Mouse (Mus musculus) stomach, postnatal 0 days (tissue): ENCODE measurements around the gene Mcoln2. TPM values are rescaled to one million over a fixed set of nuclear protein-coding genes. Genes with fewer than 3 reads are reported as not detected.

Source experiments
- ATAC-seq: fragments of 200-750 bp; cut with Nextera tagmentation; 2 replicates; pipeline ENCODE4 v1.8.0; 2017; ENCODE audit not compliant: low FRiP score, low TSS enrichment
- DNase-seq: peaks from one replicate; pipeline ENCODE4 v3.0.0-alpha.2; 2016; ENCODE audit warnings: low spot score
- H3K27ac ChIP-seq: fragments of 300-500 bp; sonication (generic); replicated peaks from 2 replicates; pipeline ENCODE4 v1.5.1; 2014; ENCODE audit warnings: mild to moderate bottlenecking, control low read depth
- H3K27me3 ChIP-seq: fragments of 300-500 bp; sonication (generic); 2 replicates; pipeline ENCODE4 v1.6.1; 2014; ENCODE audit warnings: low read length; ENCODE audit not compliant: control insufficient read depth, insufficient read depth
- H3K36me3 ChIP-seq: fragments of 300-500 bp; sonication (generic); 2 replicates; pipeline ENCODE4 v1.6.1; 2014; ENCODE audit warnings: low read length, mixed read lengths; ENCODE audit not compliant: control insufficient read depth, insufficient read depth
- H3K4me1 ChIP-seq: fragments of 300-500 bp; sonication (generic); replicated peaks from 2 replicates; pipeline ENCODE4 v1.6.1; 2014; ENCODE audit warnings: antibody characterized with exemption; ENCODE audit not compliant: control insufficient read depth, insufficient read depth
- H3K4me2 ChIP-seq: fragments of 300-500 bp; sonication (generic); replicated peaks from 2 replicates; pipeline ENCODE4 v1.6.1; 2014; ENCODE audit warnings: low read depth, mild to moderate bottlenecking, control low read depth, moderate library complexity
- H3K4me3 ChIP-seq: fragments of 300-500 bp; sonication (generic); 2 replicates; pipeline ENCODE4 v1.5.1; 2014; ENCODE audit warnings: low read depth, low read length, control low read depth
- H3K9ac ChIP-seq: fragments of 300-500 bp; sonication (generic); 2 replicates; pipeline ENCODE4 v1.6.1; 2014; ENCODE audit warnings: mild to moderate bottlenecking, low read length, control low read depth, mixed read lengths
- H3K9me3 ChIP-seq: fragments of 300-500 bp; sonication (generic); 2 replicates; pipeline ENCODE4 v1.6.1; 2016; ENCODE audit warnings: low read length; ENCODE audit not compliant: control insufficient read depth
- CTCF ChIP-seq: IDR thresholded peaks from 2 replicates; pipeline ENCODE4 v1.5.1; 2016; ENCODE audit warnings: antibody characterized with exemption, low read depth, mild to moderate bottlenecking, moderate library complexity
- EP300 ChIP-seq: optimal IDR thresholded peaks from 2 replicates; pipeline ENCODE3; 2016; ENCODE audit warnings: antibody characterized with exemption
- WGBS: fragments of 180-500 bp; shearing (Covaris S2); extraction: QIAGEN DNeasy Blood & Tissue Kit; methylation state at CpG from one replicate; pipeline ENCODE4 v1.1.7; 2014; 5-methylcytosine and 5-hydroxymethylcytosine counted together
- polyA plus RNA-seq: library from polyadenylated mRNA; unstranded; fragments of >200 nt; fragmentation: Nextera tagmentation; extraction: Ambion mirVana; gene quantifications from 2 replicates; pipeline ENCODE4 v1.2.1, GENCODE M21; 2015

The Mcoln2 gene
- polyA plus RNA-seq, 1 experiment from 2014 or later, result 1.9 TPM

DNA sequence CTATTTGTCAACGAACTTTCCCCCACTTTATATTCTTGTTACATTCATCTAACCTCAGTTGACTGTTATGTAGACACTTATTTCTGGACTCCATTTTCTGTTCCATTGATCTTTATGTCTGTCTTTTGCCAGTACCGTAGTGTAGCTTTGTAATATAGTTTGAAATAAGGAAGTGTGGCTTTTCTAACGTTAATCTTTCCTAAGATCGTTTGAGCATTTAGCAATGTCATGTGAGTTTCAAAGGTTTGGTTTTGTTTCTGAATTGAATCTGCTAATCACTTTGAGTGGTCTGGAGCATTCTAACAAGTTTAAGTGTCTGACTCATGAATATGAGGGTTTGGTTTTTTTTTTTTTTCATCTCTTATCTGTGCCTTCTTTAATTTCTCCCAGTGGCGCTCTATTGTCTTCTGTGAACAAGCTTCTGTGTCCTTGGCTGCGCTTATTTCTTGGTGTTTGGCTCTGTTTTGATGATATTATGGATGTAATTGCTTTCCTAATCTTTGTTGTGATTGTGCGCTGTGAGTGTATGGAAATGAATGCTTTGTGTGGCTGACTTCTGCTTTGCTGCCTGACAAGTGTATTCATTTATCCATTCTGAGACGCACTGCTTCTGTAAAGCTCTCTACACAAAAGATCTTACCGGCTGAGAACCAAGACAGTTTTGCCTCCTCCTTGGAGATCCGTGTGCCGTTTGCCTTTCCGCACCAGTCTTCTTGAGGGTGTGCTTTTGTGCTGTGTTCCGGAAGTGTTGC is 79.1 kb downstream of the Mcoln2 start:
- Histone ChIP-seq H3K4me3 (no peak overlapping the region), H3K9ac (no peak overlapping the region), H3K27ac (no peak overlapping the region), H3K27me3 (no peaks in the 10 kb centered on the region), H3K4me2 (no peak overlapping the region), H3K9me3 (no peaks in the 10 kb centered on the region), H3K4me1 (no peaks in the 10 kb centered on the region), H3K36me3 (no peaks in the 10 kb centered on the region)
- WGBS, result 74% methylated on average over 13 of the region's 13 CpGs
- DNase-seq (no peak), ATAC-seq (no peak)
- TF ChIP-seq CTCF, result no peak
- no peak for TF ChIP-seq EP300

DNA sequence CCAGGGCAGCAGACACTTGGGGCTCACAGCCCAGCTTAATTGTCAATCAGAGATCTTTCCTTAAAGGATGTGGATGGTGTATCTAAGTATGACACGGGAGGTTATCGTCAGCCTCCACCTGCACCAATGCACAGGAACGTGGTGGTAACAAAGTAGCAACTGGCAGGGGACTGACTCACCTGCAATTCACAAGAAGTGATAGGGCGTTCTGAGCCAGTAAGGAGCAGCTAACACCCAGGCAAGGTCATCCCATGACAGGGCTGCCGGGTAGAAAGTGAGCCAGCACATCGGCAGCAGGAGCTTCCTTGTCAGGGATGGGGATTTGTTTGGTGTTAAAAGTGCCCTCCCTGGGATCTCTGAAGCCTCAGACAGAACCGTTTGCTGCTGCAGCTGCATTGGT is 83.1 kb downstream of the Mcoln2 start:
- no peaks in the 10 kb centered on the region for H3K4me1 ChIP-seq
- no peaks in the 10 kb centered on the region for H3K36me3 ChIP-seq
- no peaks in the 10 kb centered on the region for H3K27me3 ChIP-seq
- H3K4me3 ChIP-seq, result no peak overlapping the region
- 58% methylated on average over 7 of the region's 7 CpGs for WGBS
- DNase-seq, result no peak
- ATAC-seq, result no peak
- TF ChIP-seq CTCF, result no peak
- H3K4me2 ChIP-seq, result no peak overlapping the region
- no peak overlapping the region for H3K27ac ChIP-seq
- H3K9ac ChIP-seq, result no peak overlapping the region
- no peaks in the 10 kb centered on the region for H3K9me3 ChIP-seq

- no peak for TF ChIP-seq CTCF
- no peak for TF ChIP-seq EP300
- Histone ChIP-seq H3K9ac (no peak overlapping the region), H3K4me2 (no peak overlapping the region), H3K4me3 (no peak overlapping the region), H3K4me1 (no peaks in the 10 kb centered on the region), H3K27me3 (no peaks in the 10 kb centered on the region), H3K27ac (no peak overlapping the region), H3K36me3 (no peaks in the 10 kb centered on the region), H3K9me3 (no peaks in the 10 kb centered on the region)
- no peak for DNase-seq
- WGBS, result 30% methylated on average over 4 of the region's 4 CpGs
- ATAC-seq, result no peak
Measured at GRCm38 (mm10) chr3:146233741-146234140, 84.1 kb downstream of the Mcoln2 start.

- Histone ChIP-seq H3K27me3 (no peaks in the 10 kb centered on the region), H3K4me2 (no peak overlapping the region), H3K9me3 (no peaks in the 10 kb centered on the region), H3K4me1 (no peaks in the 10 kb centered on the region), H3K4me3 (no peak overlapping the region), H3K9ac (no peak overlapping the region), H3K27ac (no peak overlapping the region), H3K36me3 (no peaks in the 10 kb centered on the region)
- DNase-seq (no peak), ATAC-seq (no peak)
- TF ChIP-seq CTCF (no peak), EP300 (no peak)
- 37% methylated on average over 10 of the region's 10 CpGs for WGBS
Measured at GRCm38 (mm10) chr3:146234530-146234929, 84.9 kb downstream of the Mcoln2 start.

- WGBS, result 53% methylated on average over 8 of the region's 8 CpGs
Measured at GRCm38 (mm10) chr3:146236280-146236679, 86.6 kb downstream of the Mcoln2 start.

DNA sequence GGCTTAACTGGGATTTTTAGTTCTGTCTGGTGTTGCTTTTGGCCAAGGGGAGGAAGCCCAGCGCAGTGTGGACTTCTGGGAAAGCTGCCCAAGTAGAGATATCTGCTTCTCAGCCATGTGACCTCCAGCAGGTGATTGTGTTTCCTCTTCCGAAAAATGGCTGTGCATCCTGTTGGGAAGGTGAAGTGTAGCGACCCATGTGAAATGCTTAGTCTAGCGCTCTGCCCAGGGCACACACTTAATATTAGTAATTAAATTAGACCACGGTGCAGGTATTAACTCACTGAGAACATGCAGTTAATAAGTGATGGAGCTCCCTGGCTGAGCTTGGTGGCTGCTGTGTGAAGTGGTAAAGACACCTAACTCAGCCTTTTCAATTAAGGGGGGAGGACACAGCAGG is 88.0 kb downstream of the Mcoln2 start:
- TF ChIP-seq CTCF (no peak), EP300 (no peak)
- DNase-seq, result no peak
- Histone ChIP-seq H3K27ac (no peak overlapping the region), H3K4me2 (no peak overlapping the region), H3K9ac (no peak overlapping the region), H3K4me3 (no peak overlapping the region), H3K4me1 (no peaks in the 10 kb centered on the region), H3K36me3 (no peaks in the 10 kb centered on the region), H3K9me3 (no peaks in the 10 kb centered on the region), H3K27me3 (no peaks in the 10 kb centered on the region)
- no peak for ATAC-seq
- WGBS, result 72% methylated on average over 5 of the region's 5 CpGs

More at GRCm38 (mm10) chr3:146236280-146236679, 86.6 kb downstream of the Mcoln2 start:
- H3K4me3 ChIP-seq, result no peak overlapping the region
- DNase-seq (no peak), ATAC-seq (no peak)
- no peaks in the 10 kb centered on the region for H3K4me1 ChIP-seq
- no peak for TF ChIP-seq CTCF
- no peak for TF ChIP-seq EP300
- no peaks in the 10 kb centered on the region for H3K27me3 ChIP-seq
- no peaks in the 10 kb centered on the region for H3K9me3 ChIP-seq
- no peak overlapping the region for H3K4me2 ChIP-seq
- H3K9ac ChIP-seq, result no peak overlapping the region
- H3K36me3 ChIP-seq, result no peaks in the 10 kb centered on the region
- no peak overlapping the region for H3K27ac ChIP-seq
